Mouse (Mus musculus) CH12.LX (cell line): Measurements from ENCODE around the gene Sema3g. TPM values are rescaled to one million over a fixed set of nuclear protein-coding genes. Genes with fewer than 3 reads are reported as not detected.

Source experiments
- DNase-seq: peaks from one replicate; pipeline ENCODE4 v3.0.0-alpha.2; 2013; ENCODE audit errors: extremely low read depth
- H3K27ac ChIP-seq: 2 replicates; pipeline ENCODE4 v1.5.1; 2012; ENCODE audit warnings: low read depth, mild to moderate bottlenecking, control low read depth, moderate library complexity; ENCODE audit not compliant: insufficient read depth
- H3K27me3 ChIP-seq: replicated peaks from 2 replicates; pipeline ENCODE3; 2012; ENCODE audit warnings: inconsistent platforms
- H3K36me3 ChIP-seq, 2 experiments: replicated peaks in 1 of 2; 2 replicates each; pipeline versions ENCODE3 to v1.6.1; 2012; ENCODE audit warnings: inconsistent platforms in 1 of 2, low read length in 1 of 2, mild to moderate bottlenecking in 1 of 2, mixed read lengths in 1 of 2, moderate library complexity in 1 of 2; ENCODE audit not compliant: control insufficient read depth in 1 of 2, insufficient read depth in 1 of 2
- H3K4me1 ChIP-seq, 2 experiments: 2 replicates each; pipeline ENCODE4 v1.6.1; 2012; ENCODE audit warnings: inconsistent platforms in 1 of 2, moderate library complexity in 1 of 2; ENCODE audit not compliant: insufficient read depth in 2 of 2, control insufficient read depth in 1 of 2
- H3K4me2 ChIP-seq: 2 replicates; pipeline ENCODE4 v1.6.1; 2012; ENCODE audit warnings: low read depth, mild to moderate bottlenecking, control low read depth; ENCODE audit not compliant: poor library complexity, insufficient read depth, severe bottlenecking
- H3K4me3 ChIP-seq, 3 experiments: fragments of 150-350 bp in 1 of 3; sonication (generic) in 1 of 3; replicated peaks in 1 of 3; 2 replicates each; pipeline versions ENCODE3 to v1.5.1; 2011 to 2012; ENCODE audit warnings: low read depth in 2 of 3, low read length in 2 of 3, mild to moderate bottlenecking in 2 of 3, moderate library complexity in 2 of 3, control low read depth in 1 of 3, improper control_type of control experiment in 1 of 3, inconsistent platforms in 1 of 3, mixed read lengths in 1 of 3; ENCODE audit not compliant: poor library complexity in 1 of 3
- H3K79me2 ChIP-seq: replicated peaks from 2 replicates; pipeline ENCODE4 v1.6.1; 2012; ENCODE audit warnings: mild to moderate bottlenecking, moderate library complexity; ENCODE audit not compliant: control insufficient read depth, poor library complexity, insufficient read depth, severe bottlenecking; ENCODE audit errors: extremely low read depth
- H3K9ac ChIP-seq: 2 replicates; pipeline ENCODE4 v1.6.1; 2012; ENCODE audit warnings: low read depth, mild to moderate bottlenecking, control low read depth, moderate library complexity; ENCODE audit not compliant: insufficient read depth
- H3K9me3 ChIP-seq: replicated peaks from 2 replicates; pipeline ENCODE3; 2012; ENCODE audit warnings: low read length, inconsistent platforms, mixed read lengths
- BHLHE40 ChIP-seq: IDR thresholded peaks from 2 replicates; pipeline ENCODE4 v1.6.1; 2011; ENCODE audit warnings: mild to moderate bottlenecking, low read depth, low read length, improper control_type of control experiment
- CHD1 ChIP-seq: IDR thresholded peaks from 2 replicates; pipeline ENCODE4 v1.6.1; 2012; ENCODE audit warnings: low read depth, low read length, improper control_type of control experiment, inconsistent platforms
- E2F4 ChIP-seq: IDR thresholded peaks from 2 replicates; pipeline ENCODE4 v1.6.1; 2011; ENCODE audit warnings: low read depth, low read length, improper control_type of control experiment; ENCODE audit not compliant: insufficient replicate concordance
- ELF1 ChIP-seq: IDR thresholded peaks from 2 replicates; pipeline ENCODE4 v1.6.1; 2014; ENCODE audit warnings: low read depth, mild to moderate bottlenecking, inconsistent platforms, low read length, improper control_type of control experiment
- GABPA ChIP-seq: IDR thresholded peaks from 2 replicates; pipeline ENCODE4 v1.6.1; 2012; ENCODE audit warnings: low read depth, low read length, improper control_type of control experiment, inconsistent platforms; ENCODE audit not compliant: insufficient replicate concordance
- JUND ChIP-seq: conservative IDR thresholded peaks from 2 replicates; pipeline ENCODE4 v1.6.1; 2011; ENCODE audit warnings: low read depth, low read length, improper control_type of control experiment
- KAT2A ChIP-seq: IDR thresholded peaks from 2 replicates; pipeline ENCODE4 v1.6.1; 2012; ENCODE audit warnings: low read length, improper control_type of control experiment, inconsistent platforms; ENCODE audit not compliant: insufficient replicate concordance
- MAFK ChIP-seq: IDR thresholded peaks from 2 replicates; pipeline ENCODE4 v1.6.1; 2011; ENCODE audit warnings: low read length, improper control_type of control experiment; ENCODE audit not compliant: insufficient replicate concordance
- MAX ChIP-seq: IDR thresholded peaks from 2 replicates; pipeline ENCODE4 v1.6.1; 2011; ENCODE audit warnings: low read length, improper control_type of control experiment
- MEF2A ChIP-seq: IDR thresholded peaks from 2 replicates; pipeline ENCODE4 v1.6.1; 2014; ENCODE audit warnings: low read depth, mild to moderate bottlenecking, inconsistent platforms, low read length, improper control_type of control experiment, borderline replicate concordance
- MYC ChIP-seq: IDR thresholded peaks from 2 replicates; pipeline ENCODE4 v1.6.1; 2011; ENCODE audit warnings: low read depth, mild to moderate bottlenecking, improper control_type of control experiment, low read length
- NELFE ChIP-seq: IDR thresholded peaks from 2 replicates; pipeline ENCODE4 v1.6.1; 2011; ENCODE audit warnings: low read depth, low read length, improper control_type of control experiment
- NRF1 ChIP-seq: IDR thresholded peaks from 2 replicates; pipeline ENCODE4 v1.6.1; 2014; ENCODE audit warnings: low read depth, mild to moderate bottlenecking, inconsistent platforms, low read length, improper control_type of control experiment, moderate library complexity
- POLR2A ChIP-seq: IDR thresholded peaks from 2 replicates; pipeline ENCODE4 v1.6.1; 2011; ENCODE audit warnings: low read depth, mild to moderate bottlenecking, improper control_type of control experiment, low read length
- SMC3 ChIP-seq: IDR thresholded peaks from 2 replicates; pipeline ENCODE4 v1.6.1; 2011; ENCODE audit warnings: low read depth, low read length, improper control_type of control experiment
- TCF12 ChIP-seq: IDR thresholded peaks from 2 replicates; pipeline ENCODE4 v1.6.1; 2014; ENCODE audit warnings: low read depth, mild to moderate bottlenecking, inconsistent platforms, low read length, improper control_type of control experiment
- UBTF ChIP-seq: IDR thresholded peaks from 2 replicates; pipeline ENCODE4 v1.6.1; 2012; ENCODE audit warnings: low read depth, mild to moderate bottlenecking, inconsistent platforms, low read length, improper control_type of control experiment, moderate library complexity
- USF2 ChIP-seq: conservative IDR thresholded peaks from 2 replicates; pipeline ENCODE4 v1.6.1; 2011; ENCODE audit warnings: low read depth, low read length, improper control_type of control experiment
- ZC3H11A ChIP-seq: IDR thresholded peaks from 2 replicates; pipeline ENCODE4 v1.6.1; 2012; ENCODE audit warnings: low read depth, mild to moderate bottlenecking, inconsistent platforms, low read length, improper control_type of control experiment
- dilution Hi-C: fragments of 300-500 bp; cut with MboI; formaldehyde crosslinking; loops from 2 replicates; pipeline ENCODE4 v1.14.3; 2020; ENCODE audit warnings: low sequenced_read_pairs; ENCODE audit not compliant: extremely low pct_unique_long_range_greater_than_20kb, extremely low pct_ligation_motif_present
- in situ Hi-C: fragments of 300-500 bp; cut with MboI; formaldehyde crosslinking; loops from 3 replicates; pipeline ENCODE4 v1.14.3; 2019; ENCODE audit warnings: low sequenced_read_pairs, low pct_ligation_motif_present, low pct_unique_long_range_greater_than_20kb, mixed read lengths
- polyA plus RNA-seq: library from polyadenylated mRNA; unstranded; fragments of >175 nt; gene quantifications from 2 replicates; pipeline ENCODE4 v1.2.1, GENCODE M21; 2012; ENCODE audit warnings: low read depth; ENCODE audit not compliant: insufficient read length
- total RNA-seq, 2 experiments: library from RNA; depleted of rRNA; stranded (reverse); fragments of 300-350 nt in 1 of 2; fragments of >200 nt in 1 of 2; gene quantifications; 2 replicates each; pipeline ENCODE4 v1.2.3; 2012 to 2014

Gene Sema3g
- total and polyA plus RNA-seq, 3 experiments: 0.36 to 1.1 (median 0.94) TPM

GRCm38 (mm10) chr14:31211854-31212253 is 5.8 kb upstream of the Sema3g start:
- no peaks in the 10 kb centered on the region for H3K9me3 ChIP-seq
- TF ChIP-seq E2F4 (no peak), JUND (no peak), NRF1 (no peak), UBTF (no peak)
- no peak for DNase-seq
- no peak overlapping the region for H3K27ac ChIP-seq
- H3K9ac ChIP-seq: no peak overlapping the region
- H3K4me1 ChIP-seq: peaks cover 9 to 23% of the 10 kb centered on the region in 2 experiments; a peak in 3 of 4 replicates
- dilution Hi-C loops (no loop called here), in situ Hi-C loops (no loop called here)
- H3K4me3 ChIP-seq: no peak overlapping the region
- peaks cover 13% of the 10 kb centered on the region for H3K27me3 ChIP-seq
- no peaks in the 10 kb centered on the region for H3K36me3 ChIP-seq
- H3K79me2 ChIP-seq: no peaks in the 10 kb centered on the region
- H3K4me2 ChIP-seq: no peak overlapping the region

GRCm38 (mm10) chr14:31212499-31212898 is 5.2 kb upstream of the Sema3g start:
- dilution Hi-C loops (no loop called here), in situ Hi-C loops (no loop called here)
- no peak for TF ChIP-seq NELFE
- no peak for TF ChIP-seq USF2
- no peak for TF ChIP-seq ELF1
- no peak for TF ChIP-seq GABPA
- TF ChIP-seq KAT2A: no peak
- H3K36me3 ChIP-seq: no peaks in the 10 kb centered on the region
- H3K27me3 ChIP-seq: peaks cover 13% of the 10 kb centered on the region
- H3K9ac ChIP-seq: no peak overlapping the region
- H3K4me2 ChIP-seq: no peak overlapping the region
- no peak for DNase-seq
- no peak overlapping the region for H3K27ac ChIP-seq
- no peaks in the 10 kb centered on the region for H3K79me2 ChIP-seq
- H3K9me3 ChIP-seq: no peaks in the 10 kb centered on the region
- H3K4me3 ChIP-seq: no peak overlapping the region
- peaks cover 11 to 23% of the 10 kb centered on the region in 2 experiments for H3K4me1 ChIP-seq

- H3K4me3 ChIP-seq: no peak overlapping the region
- in situ Hi-C loops (no loop called here), dilution Hi-C loops (no loop called here)
- no peak for TF ChIP-seq MAFK
- no peak for TF ChIP-seq SMC3
- no peak for TF ChIP-seq TCF12
- no peak for TF ChIP-seq ELF1
- no peak for TF ChIP-seq E2F4
- no peak for TF ChIP-seq NRF1
- TF ChIP-seq CHD1: no peak
- no peak for TF ChIP-seq NELFE
- TF ChIP-seq MYC: no peak
- TF ChIP-seq POLR2A: no peak
- TF ChIP-seq ZC3H11A: no peak
- no peak for TF ChIP-seq MEF2A
- TF ChIP-seq BHLHE40: no peak
- no peak for TF ChIP-seq KAT2A
- no peak for TF ChIP-seq MAX
- no peak for TF ChIP-seq JUND
- no peak overlapping the region for H3K4me2 ChIP-seq
- no peaks in the 10 kb centered on the region for H3K79me2 ChIP-seq
- no peak overlapping the region for H3K9ac ChIP-seq
- H3K4me1 ChIP-seq: peaks cover 12 to 30% of the 10 kb centered on the region in 2 experiments
- H3K9me3 ChIP-seq: no peaks in the 10 kb centered on the region
- DNase-seq: no peak
- no peaks in the 10 kb centered on the region for H3K36me3 ChIP-seq
- H3K27ac ChIP-seq: no peak overlapping the region
- H3K27me3 ChIP-seq: peaks cover 14% of the 10 kb centered on the region
Measured at GRCm38 (mm10) chr14:31213868-31214267, 3.8 kb upstream of the Sema3g start.
